Mouse (Mus musculus) CD4-positive helper T cell, adult 2 months (primary cell): ENCODE measurements around the gene Asap3.

Experiments used
- DNase-seq: peaks from one replicate; pipeline ENCODE4 v3.0.0-alpha.2; 2012; ENCODE audit warnings: low read depth, missing footprints, low spot score

Gene Asap3

DNA sequence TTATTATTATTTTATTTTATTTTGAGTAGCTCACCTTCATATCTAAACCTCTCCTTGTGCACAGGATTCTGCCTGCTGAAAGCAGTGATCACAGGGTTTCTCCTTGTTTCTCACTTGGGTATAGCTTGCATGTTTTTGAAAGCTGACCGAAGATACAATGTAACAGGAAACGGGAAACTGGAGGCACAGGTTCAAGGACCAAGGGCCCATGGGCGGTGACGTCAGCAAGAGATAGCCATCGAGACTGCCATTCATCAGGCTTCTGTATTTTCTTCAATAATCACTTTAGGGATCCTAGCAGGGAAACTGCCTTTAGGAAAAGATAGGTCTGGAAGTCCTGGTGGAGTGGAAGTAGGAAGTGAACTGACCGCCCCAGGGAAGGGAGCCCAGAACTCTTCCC lies 85.5 kb downstream of the Asap3 start:
- DNase-seq: no peak
